Mouse (Mus musculus) left cerebral cortex, adult 11 months (tissue): Measurements from ENCODE around the gene Mybpc3.
"Not testable (repeated sequence)": the region's sequence is repeated elsewhere in the genome, so short reads cannot be mapped to it uniquely, and the experiment has no call there.

ENCODE experiments used
- DNase-seq: peaks from one replicate; pipeline ENCODE4 v3.0.0; 2022; ENCODE audit warnings: low spot score

Mybpc3 gene

GRCm38 (mm10) chr2:91087453-91087852 is 30.5 kb upstream of the Mybpc3 start:
- DNase-seq = no peak

DNA sequence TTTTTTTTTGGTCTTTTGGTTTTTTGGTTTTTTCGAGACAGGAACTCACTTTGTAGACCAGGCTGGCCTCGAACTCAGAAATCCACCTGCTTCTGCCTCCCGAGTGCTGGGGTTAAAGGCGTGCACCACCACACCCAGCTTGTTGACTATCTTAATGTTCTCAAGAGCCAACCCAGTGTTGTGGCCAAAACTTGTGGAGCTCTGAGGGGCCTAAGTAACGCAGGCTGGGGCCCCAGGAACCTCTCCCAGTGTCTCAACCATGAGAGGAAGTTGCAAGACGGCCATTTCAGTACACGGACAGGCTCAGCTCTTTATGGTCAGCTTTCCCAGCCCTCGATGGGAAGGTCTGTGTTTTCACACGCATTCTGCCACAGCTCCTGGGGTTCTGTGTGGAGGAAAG is 29.0 kb upstream of the Mybpc3 start:
- DNase-seq = no peak

DNA sequence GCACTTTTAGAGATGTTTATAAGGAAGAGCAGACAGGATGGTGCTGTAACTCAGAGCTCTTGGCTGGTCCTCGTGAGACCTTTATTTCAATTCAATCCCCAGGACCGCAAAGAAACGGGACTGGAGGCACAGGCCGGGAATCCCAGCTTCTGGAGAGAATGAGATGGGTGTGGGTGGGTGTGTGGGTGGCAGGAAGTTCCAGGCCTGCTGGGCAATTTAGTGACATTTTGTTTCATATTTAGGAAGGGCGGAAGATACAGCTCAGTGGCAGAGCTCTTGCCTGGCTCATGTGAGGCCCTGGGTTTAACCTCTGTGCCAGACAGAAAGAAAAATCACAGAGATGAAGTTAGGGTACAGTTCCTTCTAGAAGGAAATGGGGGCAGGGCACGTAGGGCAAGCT is 27.7 kb upstream of the Mybpc3 start:
- no peak for DNase-seq

- DNase-seq = no peak
These were observed 27.1 kb upstream of the Mybpc3 start for GRCm38 (mm10) chr2:91090827-91091226.

GRCm38 (mm10) chr2:91096524-91096923 is 21.4 kb upstream of the Mybpc3 start:
- no peak for DNase-seq

- DNase-seq = no peak
These were observed 20.9 kb upstream of the Mybpc3 start for GRCm38 (mm10) chr2:91097015-91097414.

DNA sequence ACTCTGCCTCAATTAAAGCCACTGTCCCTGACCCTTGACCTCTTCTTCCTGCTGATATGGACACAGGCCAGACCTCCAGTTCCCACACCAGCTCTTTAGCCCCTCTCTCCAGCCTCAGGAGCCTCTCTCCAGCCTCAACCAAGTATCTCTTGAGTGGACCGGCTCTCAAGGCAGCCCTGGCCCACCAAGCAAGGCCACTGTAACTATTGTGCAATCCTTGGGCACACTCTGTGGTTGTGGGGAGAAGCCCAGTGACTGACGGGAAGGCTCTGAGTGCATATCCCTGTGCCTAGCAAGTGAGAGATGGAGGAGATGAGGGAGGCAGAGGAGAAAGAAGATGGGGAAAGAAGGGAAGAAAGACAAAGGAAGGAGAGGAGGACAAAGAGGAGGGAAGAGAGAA is 19.8 kb upstream of the Mybpc3 start:
- DNase-seq = no peak

GRCm38 (mm10) chr2:91101124-91101740 is 16.7 kb upstream of the Mybpc3 start:
- DNase-seq = peak; percentile 68

- no peak for DNase-seq
These were observed 9.8 kb upstream of the Mybpc3 start for GRCm38 (mm10) chr2:91108156-91108555.

GRCm38 (mm10) chr2:91109241-91109640 is 8.7 kb upstream of the Mybpc3 start:
- DNase-seq = no peak

- DNase-seq = no peak
These were observed 8.0 kb upstream of the Mybpc3 start for GRCm38 (mm10) chr2:91109807-91110385.

- DNase-seq = no peak
These were observed 7.5 kb upstream of the Mybpc3 start for GRCm38 (mm10) chr2:91110429-91110828.

DNA sequence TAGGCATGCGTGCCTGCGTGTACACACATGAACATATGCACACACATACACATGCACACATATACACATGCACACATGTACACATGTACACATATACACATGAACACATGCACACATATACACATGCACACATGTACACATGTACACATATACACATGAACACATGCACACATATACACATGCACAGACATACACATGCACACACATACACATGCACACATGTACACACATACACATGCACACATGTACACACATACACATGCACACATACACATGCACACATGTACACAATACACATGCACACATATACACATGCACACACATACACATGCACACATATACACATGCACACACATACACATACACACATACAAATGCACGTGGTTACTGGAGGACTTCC is 6.1 kb upstream of the Mybpc3 start:
- not testable (repeated sequence) for DNase-seq

DNA sequence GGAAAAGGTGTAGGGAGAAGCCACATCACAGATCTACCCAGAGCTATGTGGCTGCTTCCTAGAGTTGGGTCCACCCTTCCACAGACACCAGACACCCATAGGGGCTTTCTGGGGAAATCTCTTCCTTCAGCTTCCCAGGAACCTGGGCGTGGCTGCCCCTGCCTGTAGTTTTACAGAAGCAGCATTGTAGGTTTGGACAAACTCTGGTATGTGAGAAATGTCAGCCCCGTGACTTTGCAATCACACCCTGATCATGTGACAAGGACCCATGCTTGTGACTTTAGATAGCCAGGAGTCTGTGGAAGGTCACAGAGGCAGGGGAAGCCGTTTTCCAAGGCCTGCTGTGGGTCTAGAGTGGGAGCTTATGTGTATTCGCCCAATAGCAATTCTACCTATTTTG is 5.5 kb upstream of the Mybpc3 start:
- no peak for DNase-seq

GRCm38 (mm10) chr2:91113334-91113733 is 4.6 kb upstream of the Mybpc3 start:
- DNase-seq = no peak

DNA sequence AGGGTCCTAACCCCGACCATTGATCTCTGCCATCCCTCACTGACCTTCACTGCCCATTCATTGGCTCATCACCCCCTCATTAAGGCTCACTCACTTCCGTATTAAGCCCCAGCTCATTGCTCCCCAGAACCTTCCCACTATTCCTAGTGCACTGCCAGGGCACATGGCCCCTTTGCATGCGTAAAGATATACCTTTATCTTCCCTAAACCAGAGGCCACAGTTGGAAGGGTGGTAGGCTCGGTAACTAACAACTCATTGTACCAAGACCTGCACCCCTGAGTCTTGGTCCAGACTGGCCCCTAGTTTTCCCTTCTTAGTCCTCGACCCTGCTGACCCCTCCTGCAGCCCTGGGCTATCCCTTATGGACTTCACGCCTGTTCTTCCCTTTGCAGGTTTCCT is 4.1 kb upstream of the Mybpc3 start:
- no peak for DNase-seq

DNA sequence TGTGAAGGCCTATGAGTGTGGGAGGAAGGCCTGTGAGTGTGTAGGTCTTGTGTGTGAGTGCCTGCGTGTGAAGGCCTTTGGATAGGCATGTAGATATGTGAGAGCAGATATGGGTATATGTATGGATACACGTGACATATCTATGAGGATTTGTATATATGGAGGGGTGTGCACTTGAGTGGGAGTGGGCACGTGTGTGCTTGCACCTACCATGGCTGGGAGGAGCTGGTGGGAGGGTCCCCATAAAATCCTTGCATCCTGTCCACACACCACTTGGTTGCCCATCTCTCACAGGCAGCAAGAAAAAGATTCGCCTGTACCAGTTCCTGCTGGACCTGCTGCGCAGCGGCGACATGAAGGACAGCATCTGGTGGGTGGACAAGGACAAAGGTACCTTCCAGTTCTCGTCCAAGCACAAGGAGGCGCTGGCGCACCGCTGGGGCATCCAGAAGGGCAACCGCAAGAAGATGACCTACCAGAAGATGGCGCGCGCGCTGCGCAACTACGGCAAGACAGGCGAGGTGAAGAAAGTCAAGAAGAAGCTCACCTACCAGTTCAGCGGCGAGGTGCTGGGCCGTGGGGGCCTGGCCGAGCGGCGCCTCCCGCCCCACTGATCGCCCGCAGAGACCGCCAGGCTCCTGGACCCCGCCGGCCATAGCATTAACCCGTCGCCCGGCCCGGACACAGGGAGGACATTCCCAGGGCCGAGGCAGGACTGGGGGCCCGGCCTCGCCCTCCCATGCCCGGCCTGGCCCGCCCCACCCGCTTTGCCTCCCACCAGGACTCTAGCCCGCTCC is 3.0 kb upstream of the Mybpc3 start:
- DNase-seq = peak; percentile 85

GRCm38 (mm10) chr2:91115578-91115970 is 2.4 kb upstream of the Mybpc3 start:
- DNase-seq = no peak

GRCm38 (mm10) chr2:91116842-91117241 is 1.1 kb upstream of the Mybpc3 start:
- no peak for DNase-seq

- no peak for DNase-seq
These were observed 703 bp downstream of the Mybpc3 start for GRCm38 (mm10) chr2:91118647-91119046.

- DNase-seq = no peak
These were observed 1.1 kb downstream of the Mybpc3 start for GRCm38 (mm10) chr2:91119061-91119460.

- DNase-seq = no peak
These were observed 1.6 kb downstream of the Mybpc3 start for GRCm38 (mm10) chr2:91119551-91119950.

DNA sequence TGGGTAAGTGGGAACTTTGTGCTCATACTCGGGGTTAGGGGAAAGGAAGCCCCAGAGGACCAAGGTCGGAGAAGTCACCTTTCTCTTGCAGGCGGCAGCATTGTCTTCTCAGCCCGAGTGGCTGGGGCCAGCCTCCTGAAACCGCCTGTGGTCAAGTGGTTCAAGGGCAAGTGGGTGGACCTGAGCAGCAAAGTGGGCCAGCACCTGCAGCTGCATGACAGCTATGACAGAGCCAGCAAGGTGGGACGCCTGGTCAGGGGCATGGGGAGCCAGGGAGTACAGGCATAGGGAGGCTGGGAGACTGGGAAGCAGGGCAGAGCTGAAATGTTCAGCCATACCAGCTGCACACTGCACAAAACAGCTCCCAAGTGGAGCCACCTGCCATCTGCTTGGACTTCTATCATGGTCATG is 2.3 kb downstream of the Mybpc3 start:
- no peak for DNase-seq
